Mouse (Mus musculus) CH12.LX (cell line): ENCODE results near the gene 4930442H23Rik.

ENCODE experiments used
- CHD1 ChIP-seq: IDR thresholded peaks from 2 replicates; pipeline ENCODE4 v1.6.1; 2012; ENCODE audit warnings: low read depth, low read length, improper control_type of control experiment, inconsistent platforms
- EP300 ChIP-seq: IDR thresholded peaks from 2 replicates; pipeline ENCODE4 v1.6.1; 2011; ENCODE audit warnings: low read length, improper control_type of control experiment
- NRF1 ChIP-seq: IDR thresholded peaks from 2 replicates; pipeline ENCODE4 v1.6.1; 2014; ENCODE audit warnings: low read depth, mild to moderate bottlenecking, inconsistent platforms, low read length, improper control_type of control experiment, moderate library complexity
- PAX5 ChIP-seq: IDR thresholded peaks from 2 replicates; pipeline ENCODE4 v1.6.1; 2012; ENCODE audit warnings: low read length, inconsistent platforms, mixed read lengths
- RAD21 ChIP-seq: IDR thresholded peaks from 2 replicates; pipeline ENCODE4 v1.6.1; 2011; ENCODE audit warnings: low read depth, mild to moderate bottlenecking, low read length, improper control_type of control experiment, moderate library complexity

- no peak for TF ChIP-seq CHD1
- no peak for TF ChIP-seq RAD21
- no peak for TF ChIP-seq NRF1
- no peak for TF ChIP-seq EP300
- no peak for TF ChIP-seq PAX5
These were observed 43.6 kb downstream of the 4930442H23Rik start for GRCm38 (mm10) chr10:81140005-81140404.
